Mouse (Mus musculus) limb, embryonic 11.5 days (tissue): ENCODE data around the gene Aldh1a1. TPM values are rescaled to one million over a fixed set of nuclear protein-coding genes. Genes with fewer than 3 reads are reported as not detected.

Source experiments
- ATAC-seq: fragments of 200-750 bp; cut with Nextera tagmentation; 2 replicates; pipeline ENCODE4 v1.8.0; 2017; ENCODE audit warnings: low read depth; ENCODE audit not compliant: insufficient number of reproducible peaks, low FRiP score, low TSS enrichment
- DNase-seq: peaks from one replicate; pipeline ENCODE4 v3.0.0-alpha.2; 2015; ENCODE audit warnings: low spot score
- H3K27ac ChIP-seq: fragments of 300-500 bp; sonication (generic); replicated peaks from 2 replicates; pipeline ENCODE4 v1.5.1; 2014; ENCODE audit warnings: low read depth, mild to moderate bottlenecking, low read length
- H3K27me3 ChIP-seq: fragments of 300-500 bp; sonication (generic); 2 replicates; pipeline ENCODE4 v1.6.1; 2014; ENCODE audit warnings: mild to moderate bottlenecking, low read length, mixed read lengths; ENCODE audit not compliant: control insufficient read depth, insufficient read depth
- H3K36me3 ChIP-seq: fragments of 300-500 bp; sonication (generic); 2 replicates; pipeline ENCODE4 v1.6.1; 2014; ENCODE audit warnings: mild to moderate bottlenecking, low read length, moderate library complexity, mixed read lengths; ENCODE audit not compliant: control insufficient read depth, insufficient read depth
- H3K4me1 ChIP-seq: fragments of 300-500 bp; sonication (generic); 2 replicates; pipeline ENCODE4 v1.6.1; 2014; ENCODE audit warnings: low read length, mixed read lengths; ENCODE audit not compliant: control insufficient read depth, insufficient read depth
- H3K4me2 ChIP-seq: fragments of 300-500 bp; sonication (generic); 2 replicates; pipeline ENCODE4 v1.6.1; 2014; ENCODE audit warnings: low read depth, mild to moderate bottlenecking, moderate library complexity; ENCODE audit not compliant: severe bottlenecking
- H3K4me3 ChIP-seq: fragments of 300-500 bp; sonication (generic); 2 replicates; pipeline ENCODE4 v1.5.1; 2014; ENCODE audit warnings: low read depth, low read length
- H3K9ac ChIP-seq: fragments of 300-500 bp; sonication (generic); 2 replicates; pipeline ENCODE4 v1.6.1; 2014; ENCODE audit warnings: mild to moderate bottlenecking, low read length
- H3K9me3 ChIP-seq: fragments of 300-500 bp; sonication (generic); 2 replicates; pipeline ENCODE4 v1.6.1; 2016; ENCODE audit warnings: low read length; ENCODE audit not compliant: control insufficient read depth
- WGBS: fragments of 180-500 bp; shearing (Covaris S2); extraction: QIAGEN DNeasy Blood & Tissue Kit; methylation state at CpG from one replicate; pipeline ENCODE4 v1.1.7; 2014; 5-methylcytosine and 5-hydroxymethylcytosine counted together
- polyA plus RNA-seq: library from polyadenylated mRNA; unstranded; fragments of >200 nt; fragmentation: Nextera tagmentation; extraction: Ambion mirVana; gene quantifications from 2 replicates; pipeline ENCODE4 v1.2.1, GENCODE M21; 2014

The Aldh1a1 gene
- polyA plus RNA-seq, 1 experiment from 2014 or later = 0.09 TPM

DNA sequence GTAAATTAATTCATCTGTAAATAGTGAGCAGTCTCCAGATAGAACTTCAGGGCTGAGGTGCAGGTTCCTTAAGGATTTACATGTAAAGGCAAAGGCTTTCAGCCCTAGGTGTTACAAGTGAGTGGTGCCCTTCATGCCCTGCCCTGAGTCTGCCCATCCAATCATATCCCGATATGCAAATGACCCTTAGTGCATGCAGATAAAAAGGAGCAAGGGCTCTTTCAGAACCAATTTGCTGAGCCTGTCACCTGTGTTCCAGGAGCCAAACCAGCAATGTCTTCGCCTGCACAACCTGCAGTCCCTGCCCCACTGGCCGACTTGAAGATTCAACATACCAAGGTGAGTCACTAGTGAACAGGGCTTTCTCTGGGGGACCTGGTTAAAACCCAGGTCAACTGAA is 109.2 kb downstream of the Aldh1a1 start:
- WGBS = 47% methylated on average over 3 of the region's 3 CpGs
- DNase-seq = no peak
- no peak for ATAC-seq
- Histone ChIP-seq H3K27ac (no peak overlapping the region), H3K36me3 (no peaks in the 10 kb centered on the region), H3K9ac (no peak overlapping the region), H3K9me3 (no peaks in the 10 kb centered on the region), H3K4me2 (no peak overlapping the region), H3K4me1 (no peaks in the 10 kb centered on the region), H3K27me3 (no peaks in the 10 kb centered on the region), H3K4me3 (no peak overlapping the region)

DNA sequence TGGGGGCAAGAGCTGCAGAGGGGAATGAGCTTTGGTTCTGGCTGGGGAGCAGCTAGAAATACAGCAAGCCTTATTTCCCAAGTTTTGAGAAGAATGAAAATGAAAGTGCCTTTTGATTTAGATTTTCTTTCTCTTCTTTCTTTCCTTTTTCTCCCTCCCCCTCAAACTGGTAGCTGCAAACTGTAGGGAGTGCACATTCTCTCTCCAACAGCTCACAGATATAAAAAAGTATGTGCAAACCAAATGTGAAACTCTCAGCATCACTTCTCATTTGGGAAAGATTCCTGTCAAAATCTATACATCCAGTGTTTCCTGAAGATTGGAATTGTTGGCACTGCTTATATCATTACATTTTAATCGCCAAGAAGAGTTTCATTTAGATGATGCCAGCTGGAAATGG is 110.7 kb downstream of the Aldh1a1 start:
- no peaks in the 10 kb centered on the region for H3K4me1 ChIP-seq
- no peak overlapping the region for H3K9ac ChIP-seq
- no peaks in the 10 kb centered on the region for H3K36me3 ChIP-seq
- H3K4me2 ChIP-seq = no peak overlapping the region
- DNase-seq = no peak
- no peak for ATAC-seq
- no peak overlapping the region for H3K27ac ChIP-seq
- 86% methylated on average over 1 of the region's 1 CpGs for WGBS
- no peaks in the 10 kb centered on the region for H3K9me3 ChIP-seq
- H3K27me3 ChIP-seq = no peaks in the 10 kb centered on the region
- H3K4me3 ChIP-seq = no peak overlapping the region

DNA sequence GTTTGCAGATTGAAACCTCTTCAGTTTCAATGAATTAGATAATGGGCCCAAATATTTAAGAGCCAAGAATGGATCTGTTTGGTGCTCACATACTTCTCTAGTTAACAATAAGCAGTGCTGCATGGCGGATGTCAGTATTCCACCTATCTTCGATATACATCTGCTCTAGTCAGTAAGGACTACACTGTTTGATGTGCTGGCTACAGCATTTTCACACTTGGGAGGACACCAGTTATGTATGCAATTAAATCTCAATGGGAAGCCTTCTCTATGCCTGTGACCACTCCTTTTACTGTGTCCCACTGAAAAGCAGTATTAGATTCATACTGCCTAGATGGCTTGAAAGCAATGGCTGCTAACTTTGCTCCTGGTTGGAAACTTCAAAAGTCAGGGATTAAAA is 111.4 kb downstream of the Aldh1a1 start:
- H3K36me3 ChIP-seq = no peaks in the 10 kb centered on the region
- DNase-seq (no peak), ATAC-seq (no peak)
- no peak overlapping the region for H3K4me3 ChIP-seq
- no peaks in the 10 kb centered on the region for H3K4me1 ChIP-seq
- 92% methylated on average over 2 of the region's 2 CpGs for WGBS
- H3K9ac ChIP-seq = no peak overlapping the region
- H3K27me3 ChIP-seq = no peaks in the 10 kb centered on the region
- H3K4me2 ChIP-seq = no peak overlapping the region
- no peak overlapping the region for H3K27ac ChIP-seq
- H3K9me3 ChIP-seq = no peaks in the 10 kb centered on the region

DNA sequence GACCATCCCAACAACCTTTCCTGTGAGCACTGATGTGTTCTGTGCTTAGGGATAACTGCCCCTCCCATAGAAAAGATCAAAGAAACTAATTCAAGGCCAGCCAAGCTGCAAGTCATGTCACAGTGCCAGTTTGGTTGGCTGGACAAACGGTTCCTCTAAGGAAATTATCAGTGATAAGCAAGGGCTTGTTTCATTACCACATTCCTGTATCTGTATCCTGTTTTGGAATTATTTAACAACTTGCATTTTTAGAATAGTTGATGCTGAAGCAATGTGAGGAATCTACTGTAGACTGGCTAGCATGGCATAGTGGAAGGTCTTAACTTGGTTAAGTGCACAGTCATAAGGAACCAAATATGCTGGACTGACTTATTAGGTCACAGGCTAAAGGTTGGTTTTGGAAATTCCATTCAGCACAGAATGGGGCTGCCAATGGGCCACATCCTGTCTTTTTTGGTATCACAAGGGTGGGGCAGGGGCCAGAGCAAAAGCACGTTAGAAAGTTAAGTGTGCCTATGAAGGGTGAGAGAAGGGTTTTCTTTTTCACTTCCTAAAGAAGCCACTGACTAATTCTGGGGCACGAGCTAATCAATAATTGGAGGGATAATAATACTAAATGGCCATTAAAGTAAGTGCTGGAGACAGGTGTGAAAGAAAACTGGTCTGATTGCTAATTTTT is 121.9 kb downstream of the Aldh1a1 start:
- no peak overlapping the region for H3K4me3 ChIP-seq
- 84% methylated on average over 3 of the region's 3 CpGs for WGBS
- no peak overlapping the region for H3K9ac ChIP-seq
- H3K27me3 ChIP-seq = no peaks in the 10 kb centered on the region
- no peaks in the 10 kb centered on the region for H3K36me3 ChIP-seq
- ATAC-seq (no peak), DNase-seq (no peak)
- no peak overlapping the region for H3K4me2 ChIP-seq
- H3K4me1 ChIP-seq = no peaks in the 10 kb centered on the region
- H3K27ac ChIP-seq = no peak overlapping the region
- no peaks in the 10 kb centered on the region for H3K9me3 ChIP-seq

DNA sequence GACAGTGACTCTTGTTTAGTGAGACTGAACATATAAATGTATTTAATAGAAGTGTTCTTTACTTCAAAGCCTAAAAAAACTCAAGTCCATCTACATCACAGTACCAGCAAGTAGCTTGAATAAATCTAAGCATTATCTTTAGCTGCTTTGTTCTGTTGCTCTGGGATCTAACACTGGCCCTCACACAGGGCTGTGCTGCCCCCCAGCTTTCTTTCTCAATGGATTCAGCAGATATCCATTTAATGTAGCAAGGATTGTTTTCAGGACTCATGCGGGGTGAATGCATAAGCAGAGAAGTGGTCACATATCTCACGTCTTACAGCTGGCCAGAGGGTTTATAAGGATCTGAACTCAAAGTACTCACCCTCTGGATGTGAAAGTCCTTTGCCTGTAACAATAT is 129.9 kb downstream of the Aldh1a1 start:
- no peak for ATAC-seq
- no peak overlapping the region for H3K4me2 ChIP-seq
- H3K4me1 ChIP-seq = no peaks in the 10 kb centered on the region
- H3K9ac ChIP-seq = no peak overlapping the region
- H3K36me3 ChIP-seq = no peaks in the 10 kb centered on the region
- no peak overlapping the region for H3K4me3 ChIP-seq
- WGBS = 78% methylated on average over 2 of the region's 2 CpGs
- H3K27ac ChIP-seq = no peak overlapping the region
- H3K27me3 ChIP-seq = no peaks in the 10 kb centered on the region
- no peak for DNase-seq
- H3K9me3 ChIP-seq = no peaks in the 10 kb centered on the region

DNA sequence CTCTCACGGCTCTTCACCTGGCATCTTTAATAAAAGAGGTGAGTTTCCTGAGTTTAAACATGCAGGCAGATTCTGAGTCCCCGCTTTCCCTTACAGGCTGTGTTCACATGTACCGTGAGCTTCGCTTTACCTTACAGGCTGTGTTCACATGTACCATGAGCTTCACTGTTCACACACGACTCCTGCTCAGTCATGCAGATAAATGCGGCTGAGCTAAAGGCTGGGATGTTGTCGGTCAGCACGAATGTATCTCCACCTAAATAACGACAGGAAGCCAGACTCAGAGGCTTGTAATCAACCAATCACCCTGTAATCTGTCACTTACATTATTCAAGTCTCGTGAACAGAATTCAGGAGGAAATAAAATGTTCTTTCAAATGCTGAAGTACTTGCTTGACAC is 130.9 kb downstream of the Aldh1a1 start:
- Histone ChIP-seq H3K27ac (no peak overlapping the region), H3K9ac (no peak overlapping the region), H3K4me2 (no peak overlapping the region), H3K9me3 (no peaks in the 10 kb centered on the region), H3K4me1 (no peaks in the 10 kb centered on the region), H3K27me3 (no peaks in the 10 kb centered on the region), H3K36me3 (no peaks in the 10 kb centered on the region), H3K4me3 (no peak overlapping the region)
- no peak for DNase-seq
- 76% methylated on average over 10 of the region's 10 CpGs for WGBS
- ATAC-seq = no peak

DNA sequence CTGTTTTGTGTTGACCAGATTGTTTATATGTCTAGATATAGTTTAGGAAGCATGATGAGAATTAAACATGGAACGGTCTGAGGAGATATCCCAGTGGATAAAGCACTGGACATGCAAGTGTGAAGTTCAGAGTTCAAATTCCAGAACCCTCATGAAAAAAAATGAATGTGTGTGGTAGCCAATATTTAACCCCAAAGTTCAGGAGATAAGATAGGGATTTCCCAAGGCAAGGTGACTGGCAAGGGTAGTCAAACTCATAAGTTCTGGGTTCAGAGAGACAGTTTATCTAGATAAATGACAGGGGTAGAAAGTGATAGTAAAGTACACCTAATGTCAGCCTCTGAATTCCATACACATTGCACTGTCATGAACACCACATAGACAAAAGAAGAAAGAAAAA is 138.5 kb downstream of the Aldh1a1 start:
- Histone ChIP-seq H3K4me1 (no peaks in the 10 kb centered on the region), H3K27ac (no peak overlapping the region), H3K9ac (no peak overlapping the region), H3K27me3 (no peaks in the 10 kb centered on the region), H3K9me3 (no peaks in the 10 kb centered on the region), H3K4me2 (no peak overlapping the region), H3K36me3 (no peaks in the 10 kb centered on the region), H3K4me3 (no peak overlapping the region)
- 91% methylated on average over 1 of the region's 1 CpGs for WGBS
- ATAC-seq (no peak), DNase-seq (no peak)

DNA sequence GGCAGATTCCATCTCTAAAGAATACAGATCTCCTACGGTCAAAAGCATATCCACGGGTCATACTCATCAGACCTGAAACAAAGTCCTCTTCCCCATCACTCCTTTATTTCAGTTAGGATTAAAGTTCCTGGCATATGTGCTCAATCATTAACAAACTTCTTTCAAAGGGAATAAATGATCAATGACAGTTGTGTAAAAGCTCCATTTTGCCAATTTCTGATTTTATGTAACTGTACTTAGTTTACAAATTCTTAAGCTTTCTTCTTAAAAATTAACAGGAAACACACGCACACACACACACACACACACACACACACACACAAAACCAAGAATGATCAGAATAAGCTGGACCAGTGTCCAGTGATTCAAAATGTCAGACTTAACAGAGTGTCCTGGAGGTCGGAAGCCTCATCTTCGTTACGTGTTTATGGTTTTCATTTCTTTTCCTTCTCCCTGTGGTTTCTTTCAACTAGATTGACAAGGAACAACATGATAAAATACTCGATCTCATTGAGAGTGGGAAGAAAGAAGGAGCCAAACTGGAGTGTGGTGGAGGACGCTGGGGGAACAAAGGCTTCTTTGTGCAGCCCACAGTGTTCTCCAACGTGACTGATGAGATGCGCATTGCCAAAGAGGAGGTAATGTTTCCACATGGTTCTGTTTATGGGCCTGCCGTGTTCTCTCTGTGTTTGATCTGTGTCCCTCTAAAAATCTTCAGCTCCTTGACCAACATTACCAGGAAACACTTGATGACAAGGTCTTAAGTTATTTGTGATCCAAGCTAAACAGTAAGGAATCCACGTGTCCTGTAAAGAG is 141.6 kb downstream of the Aldh1a1 start:
- DNase-seq = peak; percentile 22

More for the DNA sequence above, 141.6 kb downstream of the Aldh1a1 start:
- Histone ChIP-seq H3K36me3 (no peaks in the 10 kb centered on the region), H3K27me3 (no peaks in the 10 kb centered on the region), H3K4me2 (no peak overlapping the region), H3K9me3 (no peaks in the 10 kb centered on the region), H3K9ac (no peak overlapping the region), H3K4me3 (no peak overlapping the region), H3K4me1 (no peaks in the 10 kb centered on the region), H3K27ac (no peak overlapping the region)
- no peak for ATAC-seq
- WGBS = 66% methylated on average over 12 of the region's 12 CpGs
